Mouse (Mus musculus) left cerebral cortex, postnatal 36 days (tissue): Measurements from ENCODE around the gene Fads3. TPM values are rescaled to one million over a fixed set of nuclear protein-coding genes. Genes with fewer than 3 reads are reported as not detected.
A peak's percentile ranks its signal among the peaks of the same experiment; 100 is the strongest.

ENCODE experiments used
- DNase-seq, 2 experiments: peaks; one replicate each; pipeline ENCODE4 v3.0.0; 2021 to 2022; ENCODE audit warnings: low spot score in 2 of 2, mixed read lengths in 1 of 2
- intact Hi-C: fragments of 180-260 bp; cut with DNase I; formaldehyde crosslinking; loops from one replicate; pipeline ENCODE4 v1.15.1; 2025
- total RNA-seq, 2 experiments: library from RNA; stranded (reverse); gene quantifications; 2 replicates each; pipeline ENCODE4 v1.2.3; 2021

Gene Fads3
- 10 to 100 TPM; 26.1 to 29.6 TPM for total RNA-seq

GRCm38 (mm10) chr19:10041388-10042148 lies at the start of gene Fads3:
Gene Fads3, plus strand, starts transcription at chr19:10041569.
- DNase-seq = peak; percentile 79 to 84
- intact Hi-C loops = loop anchor here (5.0 kb wide), 1 partner anchor 141 kb away; the partner anchor contains the start of gene Fads1

GRCm38 (mm10) chr19:9992011-9992958 lies 49.1 kb upstream of the Fads3 start:
- intact Hi-C loops = loop anchor here (5.0 kb wide), 1 partner anchor 40 kb away; no protein-coding TSS in a partner anchor

GRCm38 (mm10) chr19:9993036-9993656 lies 48.2 kb upstream of the Fads3 start:
- intact Hi-C loops = loop anchor here (5.0 kb wide), 1 partner anchor 39 kb away; no protein-coding TSS in a partner anchor
- peak; percentile 71 to 81 for DNase-seq

More at GRCm38 (mm10) chr19:9992011-9992958, 49.1 kb upstream of the Fads3 start:
- DNase-seq = no peak

GRCm38 (mm10) chr19:9997204-9998062 lies 43.9 kb upstream of the Fads3 start:
- intact Hi-C loops = no loop called here
- no peak for DNase-seq

GRCm38 (mm10) chr19:9998063-9998416 lies 43.3 kb upstream of the Fads3 start:
- no peak for DNase-seq
- intact Hi-C loops = no loop called here

- intact Hi-C loops = no loop called here
- no peak for DNase-seq
These were observed 42.5 kb upstream of the Fads3 start for GRCm38 (mm10) chr19:9998736-9999486.

- intact Hi-C loops = loop anchor here (2.0 to 5.0 kb wide), 2 partner anchors 34 to 197 kb away; no protein-coding TSS in a partner anchor
- DNase-seq = no peak
These were observed 41.0 kb upstream of the Fads3 start for GRCm38 (mm10) chr19:10000330-10000729.

- intact Hi-C loops = loop anchor here (2.0 to 5.0 kb wide), 2 partner anchors 33 to 196 kb away; no protein-coding TSS in a partner anchor
- no peak for DNase-seq
These were observed 40.0 kb upstream of the Fads3 start, which contains the start of the genes Best1 and Rab3il1 for GRCm38 (mm10) chr19:10001206-10001969. Gene Best1, minus strand, starts transcription at chr19:10001633. Gene Rab3il1, plus strand, starts transcription at chr19:10001669.

GRCm38 (mm10) chr19:10003696-10004095 lies 37.7 kb upstream of the Fads3 start:
- intact Hi-C loops = loop anchor here (5.0 kb wide), 1 partner anchor 194 kb away; no protein-coding TSS in a partner anchor
- DNase-seq = no peak

- no peak for DNase-seq
- intact Hi-C loops = no loop called here
These were observed 30.0 kb upstream of the Fads3 start for GRCm38 (mm10) chr19:10011408-10011807.

- no peak for DNase-seq
- intact Hi-C loops = no loop called here
These were observed 28.5 kb upstream of the Fads3 start for GRCm38 (mm10) chr19:10012827-10013278.

- intact Hi-C loops = no loop called here
- no peak for DNase-seq
These were observed 28.0 kb upstream of the Fads3 start for GRCm38 (mm10) chr19:10013348-10013747.

- intact Hi-C loops = no loop called here
- no peak for DNase-seq
These were observed 27.5 kb upstream of the Fads3 start for GRCm38 (mm10) chr19:10013913-10014312.

GRCm38 (mm10) chr19:10014824-10015223 lies 26.5 kb upstream of the Fads3 start:
- DNase-seq = no peak
- intact Hi-C loops = no loop called here

- no peak for DNase-seq
- intact Hi-C loops = no loop called here
These were observed 25.9 kb upstream of the Fads3 start for GRCm38 (mm10) chr19:10015442-10015841.

- intact Hi-C loops = no loop called here
These were observed 25.2 kb upstream of the Fads3 start for GRCm38 (mm10) chr19:10016151-10016550.

More at GRCm38 (mm10) chr19:10016151-10016550, 25.2 kb upstream of the Fads3 start:
- no peak for DNase-seq
